Mouse (Mus musculus) hindlimb bud, embryonic 11.5 days (tissue): ENCODE measurements around the gene Morn1.
A peak's percentile ranks its signal among the peaks of the same experiment; 100 is the strongest.

Experiments
- DNase-seq: peaks from one replicate; pipeline ENCODE4 v3.0.0-alpha.2; 2012; ENCODE audit warnings: low read depth, low spot score; ENCODE audit errors: extremely low spot score

The Morn1 gene

GRCm38 (mm10) chr4:155117396-155117978 is 31.1 kb downstream of the Morn1 start:
- DNase-seq, result no peak

DNA sequence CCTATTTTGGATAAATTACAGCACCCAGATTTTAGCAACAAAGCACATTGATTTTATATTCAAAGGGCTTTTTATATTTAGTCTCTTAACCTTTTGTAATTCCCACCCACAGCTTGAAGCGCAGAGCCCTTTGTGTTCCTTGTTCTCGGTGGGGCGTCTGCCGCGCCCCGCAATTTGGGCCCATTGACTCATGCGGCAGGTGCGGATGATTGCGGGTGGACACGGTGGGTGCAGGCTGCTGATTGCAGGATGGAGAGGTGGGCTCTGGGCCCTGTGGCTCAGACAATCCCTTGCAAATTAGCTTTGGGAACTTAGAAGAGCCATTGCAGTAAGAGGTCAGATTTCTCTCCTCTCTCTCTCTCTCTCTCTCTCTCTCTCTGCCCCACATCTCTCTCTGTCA is 31.9 kb downstream of the Morn1 start:
- DNase-seq, result no peak

GRCm38 (mm10) chr4:155120038-155120437 is 33.7 kb downstream of the Morn1 start:
- DNase-seq, result no peak

- no peak for DNase-seq
Observed at GRCm38 (mm10) chr4:155120583-155120982, 34.2 kb downstream of the Morn1 start.

DNA sequence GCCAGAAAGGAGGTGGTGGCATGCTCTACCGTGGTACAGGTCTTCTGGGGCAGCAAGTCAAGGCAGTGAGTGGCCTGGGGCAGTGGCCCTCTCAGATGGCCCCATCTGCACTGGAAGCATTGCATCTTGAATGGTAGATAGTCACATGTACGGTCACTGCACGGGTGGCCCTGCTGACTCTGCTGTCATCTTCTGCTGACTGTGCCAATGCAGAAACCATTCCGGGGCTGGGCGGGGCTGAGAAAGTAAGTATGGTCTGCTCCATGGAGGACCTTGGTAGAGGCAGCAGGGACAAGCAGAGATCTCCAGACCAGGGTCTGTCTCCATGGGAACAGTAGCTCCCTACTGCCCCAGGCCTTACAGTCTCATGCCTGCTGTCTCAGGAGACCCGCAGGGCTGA is 34.8 kb downstream of the Morn1 start:
- DNase-seq, result no peak

- DNase-seq, result no peak
Observed at GRCm38 (mm10) chr4:155121915-155122443, 35.6 kb downstream of the Morn1 start.

GRCm38 (mm10) chr4:155122444-155123040 is 36.2 kb downstream of the Morn1 start:
- no peak for DNase-seq

- DNase-seq, result no peak
Observed at GRCm38 (mm10) chr4:155123868-155124534, 37.6 kb downstream of the Morn1 start.

GRCm38 (mm10) chr4:155125310-155125709 is 38.9 kb downstream of the Morn1 start:
- no peak for DNase-seq

DNA sequence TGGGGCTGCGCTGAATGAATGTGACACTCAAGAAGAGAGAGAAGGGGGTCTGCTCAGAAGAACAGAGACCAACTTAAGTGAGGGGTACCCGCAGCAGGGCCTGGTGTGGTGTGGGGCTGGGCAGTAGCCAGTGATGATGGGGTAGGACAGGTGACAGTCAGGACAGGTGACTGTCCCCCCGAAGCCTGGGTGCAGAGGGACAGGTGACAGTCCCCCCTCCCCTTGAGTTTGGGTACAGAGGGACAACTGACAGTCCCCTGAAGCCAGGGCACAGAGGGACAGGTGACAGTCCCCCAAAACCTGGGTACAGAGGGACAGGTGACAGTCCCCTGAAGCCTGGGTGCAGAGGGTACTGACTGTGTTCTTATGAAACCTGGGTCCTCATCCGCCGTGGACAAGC is 39.8 kb downstream of the Morn1 start:
- no peak for DNase-seq

GRCm38 (mm10) chr4:155126602-155127372 is 40.4 kb downstream of the Morn1 start:
- no peak for DNase-seq

DNA sequence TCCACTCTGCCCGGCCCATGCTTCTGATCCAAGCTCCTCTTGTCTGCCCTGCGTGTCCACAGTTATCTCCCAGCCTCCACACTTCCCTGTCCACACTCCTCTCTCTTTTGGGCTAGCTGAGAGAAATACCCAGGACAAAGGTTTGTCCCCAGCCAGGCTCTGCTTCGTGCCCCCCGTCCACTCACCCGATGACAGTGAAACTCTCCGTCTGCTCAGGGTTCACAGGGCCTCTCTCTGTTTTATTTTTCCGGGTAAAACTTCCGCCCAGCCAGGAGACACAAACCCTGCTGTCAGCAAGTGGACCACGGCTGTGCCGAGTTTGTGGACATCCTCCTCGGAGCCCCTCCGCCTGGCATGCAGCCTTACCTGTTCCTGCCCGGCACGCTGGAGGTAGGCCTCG is 42.0 kb downstream of the Morn1 start:
- DNase-seq, result no peak

GRCm38 (mm10) chr4:155129132-155129917 is 42.9 kb downstream of the Morn1 start:
- DNase-seq, result no peak

- DNase-seq, result no peak
Observed at GRCm38 (mm10) chr4:155129996-155130395, 43.6 kb downstream of the Morn1 start.

- DNase-seq, result no peak
Observed at GRCm38 (mm10) chr4:155130616-155131015, 44.2 kb downstream of the Morn1 start.

DNA sequence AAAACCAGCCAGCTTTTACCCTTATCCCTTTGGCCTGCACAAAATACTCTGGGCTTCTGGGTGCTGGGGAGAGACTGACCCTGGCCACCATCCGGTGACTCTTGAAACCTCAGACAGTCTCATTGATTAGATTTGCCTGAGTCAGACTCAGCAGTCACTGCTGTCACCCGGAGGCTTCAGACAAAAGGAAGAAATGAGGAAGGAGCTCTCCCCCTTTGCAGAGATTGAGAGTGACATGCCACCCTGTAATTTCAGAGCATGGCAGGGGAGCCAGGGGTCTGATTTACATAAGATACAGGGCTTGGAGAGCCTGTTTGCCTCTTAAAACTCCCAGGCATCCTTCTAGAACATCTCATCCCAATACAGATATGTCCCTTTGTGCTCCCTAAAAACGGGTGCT is 46.8 kb downstream of the Morn1 start:
- DNase-seq, result no peak

GRCm38 (mm10) chr4:155133658-155134417 is 47.5 kb downstream of the Morn1 start:
- peak; percentile 50 for DNase-seq

DNA sequence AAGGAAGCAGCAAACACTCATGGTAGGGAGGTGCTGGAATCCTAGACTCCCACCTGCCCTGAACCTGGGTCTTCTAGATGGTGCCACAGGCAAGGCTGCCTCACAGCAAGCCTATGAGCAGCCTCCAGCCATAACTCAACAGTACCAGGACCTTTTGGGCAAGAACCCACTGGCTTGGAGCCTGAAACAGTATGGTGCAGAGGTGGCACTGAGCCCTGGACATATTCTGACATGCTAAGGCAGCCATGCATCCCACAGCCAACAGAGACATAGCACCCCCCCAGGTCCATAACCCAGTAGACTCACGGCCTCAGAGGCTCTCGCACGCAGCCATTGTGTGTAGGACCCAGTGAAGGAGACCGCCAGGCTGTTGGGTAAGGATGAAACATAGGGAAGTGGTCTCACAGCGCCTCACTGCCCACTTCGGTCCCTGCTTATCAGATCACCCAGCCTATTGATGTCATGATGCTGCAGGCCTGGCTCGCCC is 48.4 kb downstream of the Morn1 start:
- DNase-seq, result no peak

DNA sequence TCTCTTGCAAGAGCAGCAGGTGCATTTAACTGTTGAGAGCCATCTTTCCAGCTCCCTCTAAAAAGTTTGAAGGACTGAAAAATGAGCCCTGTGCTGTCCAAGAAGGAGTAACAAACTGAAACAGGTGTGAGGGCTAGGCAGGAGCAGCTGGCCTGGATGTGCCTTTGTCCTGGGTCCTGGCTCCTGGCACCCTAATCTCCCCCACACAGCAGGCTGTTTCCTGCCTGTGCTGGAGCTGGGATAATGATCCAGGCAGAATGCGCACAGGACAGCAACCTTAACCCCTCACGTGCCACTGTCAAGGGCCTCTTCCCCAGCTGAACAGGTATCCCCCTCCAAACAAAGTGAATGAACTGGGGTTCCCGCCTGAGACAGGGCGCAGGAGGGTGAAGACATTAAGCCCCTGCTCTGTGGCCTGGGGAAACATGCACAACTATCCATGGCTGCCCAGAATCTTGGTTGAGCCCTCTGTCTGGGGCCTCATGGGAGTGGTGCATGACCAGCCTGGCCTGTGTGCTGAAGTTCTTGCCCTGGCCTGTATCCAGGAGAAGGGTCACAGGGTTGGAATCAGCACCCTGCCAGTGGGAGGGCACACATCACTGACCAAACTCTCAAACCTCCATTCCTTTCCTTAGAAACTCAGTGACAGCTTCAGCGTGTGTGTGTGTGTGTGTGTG is 49.7 kb downstream of the Morn1 start:
- DNase-seq, result no peak
